Mouse (Mus musculus) limb, embryonic 10.5 days (tissue): Measurements from ENCODE around the gene Wee2. TPM values are rescaled to one million over a fixed set of nuclear protein-coding genes. Genes with fewer than 3 reads are reported as not detected.
A peak's percentile ranks its signal among the peaks of the same experiment; 100 is the strongest.

Experiments used
- DNase-seq: peaks from one replicate; pipeline ENCODE4 v3.0.0-alpha.2; 2017; ENCODE audit warnings: low spot score
- H3K27ac ChIP-seq: fragments of 300-500 bp; sonication (generic); 2 replicates; pipeline ENCODE4 v1.5.1; 2016; ENCODE audit warnings: mild to moderate bottlenecking
- H3K27me3 ChIP-seq: fragments of 300-500 bp; sonication (generic); 2 replicates; pipeline ENCODE4 v1.6.1; 2016; ENCODE audit warnings: low read depth, mild to moderate bottlenecking; ENCODE audit not compliant: poor library complexity, severe bottlenecking
- H3K36me3 ChIP-seq: fragments of 300-500 bp; sonication (generic); 2 replicates; pipeline ENCODE4 v1.6.1; 2016; ENCODE audit warnings: mild to moderate bottlenecking, moderate library complexity
- H3K4me1 ChIP-seq: fragments of 300-500 bp; sonication (generic); 2 replicates; pipeline ENCODE4 v1.6.1; 2016
- H3K4me3 ChIP-seq: fragments of 300-500 bp; sonication (generic); 2 replicates; pipeline ENCODE4 v1.5.1; 2016; ENCODE audit warnings: mild to moderate bottlenecking, moderate library complexity
- H3K9me3 ChIP-seq: fragments of 300-500 bp; sonication (generic); replicated peaks from 2 replicates; pipeline ENCODE4 v1.6.1; 2016; ENCODE audit warnings: mild to moderate bottlenecking
- WGBS: fragments of 180-500 bp; shearing (Covaris S2); methylation state at CpG from one replicate; pipeline ENCODE4 v1.1.7; 2016; 5-methylcytosine and 5-hydroxymethylcytosine counted together
- polyA plus RNA-seq: library from polyadenylated mRNA; unstranded; fragments of >200 nt; fragmentation: Nextera tagmentation; extraction: Ambion mirVana; gene quantifications from 2 replicates; pipeline ENCODE4 v1.2.1, GENCODE M21; 2016

Wee2 gene
- polyA plus RNA-seq, 1 experiment from 2014 or later, result 0.26 TPM

GRCm38 (mm10) chr6:40441755-40442154 is 2.9 kb downstream of the Wee2 start:
- peaks cover 28% of the 10 kb centered on the region for H3K27me3 ChIP-seq
- no peak for DNase-seq
- no peak overlapping the region for H3K27ac ChIP-seq
- no peaks in the 10 kb centered on the region for H3K9me3 ChIP-seq
- H3K4me1 ChIP-seq, result peaks cover 14% of the 10 kb centered on the region; the same call in 1 of the 2 replicates
- H3K4me3 ChIP-seq, result no peak overlapping the region
- WGBS, result 37% methylated on average over 3 of the region's 3 CpGs
- no peaks in the 10 kb centered on the region for H3K36me3 ChIP-seq

GRCm38 (mm10) chr6:40443281-40443928 is 4.5 kb downstream of the Wee2 start:
- no peak for DNase-seq
- Histone ChIP-seq H3K4me1 (peaks cover 14% of the 10 kb centered on the region; the same call in 1 of the 2 replicates), H3K4me3 (no peak overlapping the region), H3K36me3 (no peaks in the 10 kb centered on the region), H3K9me3 (no peaks in the 10 kb centered on the region), H3K27me3 (peaks cover 12% of the 10 kb centered on the region; the same call in 1 of the 2 replicates), H3K27ac (no peak overlapping the region)
- WGBS, result 24% methylated on average over 10 of the region's 10 CpGs

GRCm38 (mm10) chr6:40448626-40449025 is 9.7 kb downstream of the Wee2 start:
- Histone ChIP-seq H3K27me3 (no peaks in the 10 kb centered on the region), H3K4me1 (peaks cover 4% of the 10 kb centered on the region; the same call in 1 of the 2 replicates), H3K27ac (no peak overlapping the region), H3K9me3 (no peaks in the 10 kb centered on the region), H3K36me3 (no peaks in the 10 kb centered on the region), H3K4me3 (no peak overlapping the region)
- DNase-seq, result no peak

GRCm38 (mm10) chr6:40454436-40455041 is 15.7 kb downstream of the Wee2 start:
- Histone ChIP-seq H3K4me3 (no peak overlapping the region), H3K9me3 (no peaks in the 10 kb centered on the region), H3K27ac (no peak overlapping the region), H3K4me1 (no peaks in the 10 kb centered on the region), H3K36me3 (no peaks in the 10 kb centered on the region), H3K27me3 (no peaks in the 10 kb centered on the region)
- DNase-seq, result no peak
- WGBS, result 25% methylated on average over 7 of the region's 7 CpGs

GRCm38 (mm10) chr6:40465710-40466109 is 26.8 kb downstream of the Wee2 start:
- Histone ChIP-seq H3K4me1 (no peaks in the 10 kb centered on the region), H3K4me3 (no peak overlapping the region), H3K36me3 (no peaks in the 10 kb centered on the region), H3K9me3 (no peaks in the 10 kb centered on the region), H3K27me3 (no peaks in the 10 kb centered on the region), H3K27ac (no peak overlapping the region)
- WGBS, result 65% methylated on average over 6 of the region's 6 CpGs
- no peak for DNase-seq

GRCm38 (mm10) chr6:40470916-40471719 is 32.2 kb downstream of the Wee2 start, which contains the start of gene Ssbp1:
TSS of gene Ssbp1 (plus strand) at chr6:40471352.
- H3K36me3 ChIP-seq, result peaks cover 34% of the 10 kb centered on the region
- H3K27ac ChIP-seq, result peak within 1 kb of the TSS; percentile 97
- no peaks in the 10 kb centered on the region for H3K9me3 ChIP-seq
- H3K4me1 ChIP-seq, result peaks cover 7% of the 10 kb centered on the region
- H3K4me3 ChIP-seq, result peak within 1 kb of the TSS; percentile 74
- peak; percentile 96 for DNase-seq
- no peaks in the 10 kb centered on the region for H3K27me3 ChIP-seq
- WGBS, result under 1% methylated on average over 54 of the region's 54 CpGs

GRCm38 (mm10) chr6:40471720-40472010 is 32.8 kb downstream of the Wee2 start:
- under 1% methylated on average over 7 of the region's 7 CpGs for whole genome bisulfite sequencing
- Histone ChIP-seq H3K27me3 (no peaks in the 10 kb centered on the region), H3K4me1 (peaks cover 7% of the 10 kb centered on the region), H3K36me3 (peaks cover 39% of the 10 kb centered on the region), H3K27ac (peak overlapping the region; percentile 97), H3K4me3 (peak overlapping the region; percentile 74), H3K9me3 (no peaks in the 10 kb centered on the region)
- DNase-seq, result peak; percentile 39

GRCm38 (mm10) chr6:40476132-40476531 is 37.2 kb downstream of the Wee2 start:
- 88% methylated on average over 4 of the region's 4 CpGs for WGBS
- Histone ChIP-seq H3K36me3 (peaks cover 73% of the 10 kb centered on the region), H3K4me1 (peaks cover 7% of the 10 kb centered on the region), H3K27me3 (no peaks in the 10 kb centered on the region), H3K27ac (no peak overlapping the region), H3K9me3 (no peaks in the 10 kb centered on the region), H3K4me3 (no peak overlapping the region)
- DNase-seq, result no peak

- no peak for DNase-seq
- Histone ChIP-seq H3K4me1 (no peaks in the 10 kb centered on the region), H3K36me3 (peaks cover 89% of the 10 kb centered on the region), H3K27me3 (no peaks in the 10 kb centered on the region), H3K27ac (no peak overlapping the region), H3K4me3 (no peak overlapping the region), H3K9me3 (no peaks in the 10 kb centered on the region)
- WGBS, result 90% methylated on average over 1 of the region's 1 CpGs
Observed at GRCm38 (mm10) chr6:40479705-40480104, 40.8 kb downstream of the Wee2 start.

- 96% methylated on average over 5 of the region's 5 CpGs for WGBS
- H3K9me3 ChIP-seq, result no peaks in the 10 kb centered on the region
- H3K4me1 ChIP-seq, result no peaks in the 10 kb centered on the region
- peaks cover 75% of the 10 kb centered on the region for H3K36me3 ChIP-seq
- H3K27me3 ChIP-seq, result no peaks in the 10 kb centered on the region
- no peak overlapping the region for H3K27ac ChIP-seq
- no peak for DNase-seq
- no peak overlapping the region for H3K4me3 ChIP-seq
Observed at GRCm38 (mm10) chr6:40482318-40482717, 43.4 kb downstream of the Wee2 start.

- Histone ChIP-seq H3K9me3 (no peaks in the 10 kb centered on the region), H3K36me3 (no peaks in the 10 kb centered on the region), H3K27me3 (no peaks in the 10 kb centered on the region), H3K4me3 (no peak within 1 kb of the TSS), H3K4me1 (no peaks in the 10 kb centered on the region), H3K27ac (no peak within 1 kb of the TSS)
- no peak for DNase-seq
Observed at GRCm38 (mm10) chr6:40490933-40491332, 52.0 kb downstream of the Wee2 start, which contains the start of gene Tas2r137. TSS of gene Tas2r137 (plus strand) at chr6:40491233.

GRCm38 (mm10) chr6:40493229-40493628 is 54.3 kb downstream of the Wee2 start, which contains the start of gene Tas2r108:
TSS of gene Tas2r108 (plus strand) at chr6:40493529.
- no peaks in the 10 kb centered on the region for H3K27me3 ChIP-seq
- 92% methylated on average over 3 of the region's 3 CpGs for WGBS
- no peaks in the 10 kb centered on the region for H3K4me1 ChIP-seq
- no peak for DNase-seq
- H3K36me3 ChIP-seq, result no peaks in the 10 kb centered on the region
- no peak within 1 kb of the TSS for H3K4me3 ChIP-seq
- H3K9me3 ChIP-seq, result no peaks in the 10 kb centered on the region
- H3K27ac ChIP-seq, result no peak within 1 kb of the TSS
